Comparison of ENCODE assay signal across 8 mouse cellular contexts in the genomic region with DNA sequence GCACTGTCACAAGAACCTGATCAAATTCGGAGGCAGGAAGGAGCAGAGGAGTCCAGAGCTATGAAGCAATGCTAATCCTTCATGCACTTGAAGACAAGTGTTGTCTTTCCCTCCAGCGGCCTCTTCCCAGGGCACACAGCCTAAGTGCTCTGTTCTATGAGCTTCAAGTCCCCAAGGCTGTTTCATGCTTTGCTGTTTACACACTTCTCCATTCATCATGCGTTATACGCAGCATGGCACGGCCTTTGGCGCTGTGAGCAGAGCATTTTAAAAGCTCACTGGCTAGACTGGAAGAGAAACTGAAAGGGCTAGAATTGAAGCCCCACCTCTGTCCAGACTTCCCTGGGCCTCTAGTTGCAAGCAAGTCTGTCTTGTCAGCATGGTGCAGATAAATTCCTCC. TPM values are rescaled to one million over a fixed set of nuclear protein-coding genes. Genes with fewer than 3 reads are reported as not detected.
DNase-seq lines count a peak whose midpoint lies in the region; TF ChIP-seq lines count a peak whose summit lies in the region.

No protein-coding gene starts in this region.

- peaks cover 9% of the 10 kb centered on the region for H3K27me3 ChIP-seq in hindbrain, embryonic 10.5 days (ENCODE audit: insufficient read depth, poor library complexity, severe bottlenecking)

- H3K27ac ChIP-seq in bone marrow, adult 2 months (ENCODE audit: control insufficient read depth, insufficient read depth, low read depth, low read length, poor library complexity): peak overlapping the region; percentile 33
- peak overlapping the region; percentile 37 for H3K27ac ChIP-seq in hindbrain, embryonic 10.5 days

- H3K4me3 ChIP-seq in bone marrow, adult 2 months (replicated peaks; ENCODE audit: control insufficient read depth, low read depth, low read length): no peak overlapping the region
- no peak overlapping the region for H3K4me3 ChIP-seq in hindbrain, embryonic 10.5 days

- 11% methylated on average over 6 of the region's 6 CpGs for WGBS in bone marrow, adult 2 months
- 60% methylated on average over 6 of the region's 6 CpGs for WGBS in hindbrain, embryonic 10.5 days

- peaks cover 1% of the 10 kb centered on the region; the same call in 1 of the 2 replicates for H3K4me1 ChIP-seq in bone marrow, adult 2 months (ENCODE audit: control insufficient read depth, insufficient read depth, low read length)
- H3K4me1 ChIP-seq in hindbrain, embryonic 10.5 days (replicated peaks): peaks cover 95% of the 10 kb centered on the region

- DNase-seq in kidney, adult 9 months: peak; percentile 51
- DNase-seq in kidney, adult 18-20 months: no peak
- DNase-seq in hindbrain, embryonic 10.5 days (ENCODE audit: low spot score): no peak
- peak; percentile 84 for DNase-seq in lung, postnatal 36 days
- DNase-seq in thymus, postnatal 10 days (ENCODE audit: low spot score in 2 of 2): no peak
- DNase-seq in left cerebral cortex, adult 18-20 months (ENCODE audit: low spot score in 2 of 2): no peak
- no peak for DNase-seq in right cerebral cortex, postnatal 10 days (ENCODE audit: low spot score in 2 of 2)

- no peak for TF ChIP-seq CTCF in bone marrow, adult 2 months (IDR thresholded peaks at IDR 0.05; ENCODE audit: control insufficient read depth, insufficient read depth, low read length)

- no peaks in the 10 kb centered on the region for H3K36me3 ChIP-seq in hindbrain, embryonic 10.5 days

- no peak for TF ChIP-seq POLR2A in bone marrow, adult 2 months (IDR thresholded peaks at IDR 0.05; ENCODE audit: borderline replicate concordance, control insufficient read depth, low read depth, low read length)

- H3K9me3 ChIP-seq in hindbrain, embryonic 10.5 days: no peaks in the 10 kb centered on the region

RNA-seq across cellular contexts. Expression of a gene that starts 6.2 kb away (rescaled TPM):
- 2.1 and 3.5 TPM in 2 replicates for polyA plus RNA-seq in bone marrow, adult 2 months (2011; ENCODE audit: insufficient read depth, insufficient read length, low replicate concordance, missing spikeins)
- 10.0 and 10.2 TPM in 2 replicates for polyA plus RNA-seq in hindbrain, embryonic 10.5 days (2016; fragmentation: Nextera tagmentation; extraction: Ambion mirVana)
- total RNA-seq in left cerebral cortex, adult 18-20 months (2021): 1 to 10 TPM; 6.1 to 6.6 TPM

RNA-seq across cellular contexts. Expression of a gene that starts 57.2 kb away (rescaled TPM):
- polyA plus RNA-seq in bone marrow, adult 2 months (2011; ENCODE audit: insufficient read depth, insufficient read length, low replicate concordance, missing spikeins): 18.8 and 22.8 TPM in 2 replicates
- 7.7 and 8.8 TPM in 2 replicates for polyA plus RNA-seq in hindbrain, embryonic 10.5 days (2016; fragmentation: Nextera tagmentation; extraction: Ambion mirVana)
- total RNA-seq in left cerebral cortex, adult 18-20 months (2021): 10 to 100 TPM; 18.7 to 20.2 TPM

RNA-seq across cellular contexts. Expression of a gene that starts 58.3 kb away (rescaled TPM):
- 2.8 and 2.9 TPM in 2 replicates for polyA plus RNA-seq in bone marrow, adult 2 months (2011; ENCODE audit: insufficient read depth, insufficient read length, low replicate concordance, missing spikeins)
- 6.5 and 7.1 TPM in 2 replicates for polyA plus RNA-seq in hindbrain, embryonic 10.5 days (2016; fragmentation: Nextera tagmentation; extraction: Ambion mirVana)
- total RNA-seq in left cerebral cortex, adult 18-20 months (2021): 1 to 10 TPM; 8.6 to 9.9 TPM

Comparison
In these comparisons a context has a peak if more than half of its experiments do, and no peak if none do; other contexts are left out.
1. DNase-seq: peak in kidney, adult 9 months (single experiment) and lung, postnatal 36 days (single experiment); none in kidney, adult 18-20 months (single experiment), hindbrain, embryonic 10.5 days (single experiment), thymus, postnatal 10 days (0 of 2), left cerebral cortex, adult 18-20 months (0 of 2) and right cerebral cortex, postnatal 10 days (0 of 2).